Mouse (Mus musculus) left cerebral cortex, adult 9 months (tissue): ENCODE measurements around the gene Coq7.

ENCODE experiments used
- DNase-seq, 2 experiments: peaks; one replicate each; pipeline ENCODE4 v3.0.0; 2022; ENCODE audit warnings: low spot score in 2 of 2

Gene Coq7

DNA sequence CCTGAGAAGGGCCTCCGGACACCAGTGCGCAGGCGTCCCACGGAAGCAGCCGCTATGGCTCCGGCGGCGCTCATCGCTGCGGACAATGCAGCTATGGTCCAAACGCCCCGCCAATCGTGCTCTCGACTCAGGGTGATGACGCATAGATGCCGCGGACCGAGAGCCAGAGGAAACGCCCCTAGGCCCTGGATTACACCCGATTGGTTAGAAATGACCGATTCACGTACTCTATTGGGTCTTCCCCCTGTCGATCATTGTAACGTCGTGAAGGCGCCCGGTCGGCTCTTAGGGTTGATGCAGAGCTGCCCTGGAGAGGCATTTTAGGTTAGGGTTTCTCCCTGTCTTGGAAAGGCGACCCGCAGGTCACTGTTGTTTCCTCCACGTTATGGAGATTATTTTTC is at the start of gene Coq7:
Gene Coq7, minus strand, starts transcription at position 179 of the 401 bp plus-strand sequence.
- peak; percentile 88 to 98 for DNase-seq

DNA sequence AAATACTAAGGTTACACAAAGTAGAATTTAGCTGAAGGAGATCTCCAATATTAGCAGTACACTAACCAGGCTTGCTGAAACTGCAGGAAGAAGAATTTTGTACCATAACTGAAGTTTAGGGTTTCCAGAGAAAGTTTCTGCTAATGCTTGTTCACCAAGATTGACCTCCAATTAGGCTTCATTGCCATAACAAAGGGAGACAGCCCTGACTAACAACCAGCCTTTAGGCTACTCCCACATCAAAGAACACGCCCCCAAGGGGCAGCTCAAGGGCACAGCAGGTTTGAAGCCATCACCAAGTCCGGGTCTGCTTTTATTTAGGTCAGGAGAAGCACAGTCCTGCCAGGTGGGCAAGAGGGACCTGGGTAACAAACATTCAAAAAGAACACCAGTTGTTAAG is 46.8 kb upstream of the Coq7 start:
- no peak for DNase-seq

DNA sequence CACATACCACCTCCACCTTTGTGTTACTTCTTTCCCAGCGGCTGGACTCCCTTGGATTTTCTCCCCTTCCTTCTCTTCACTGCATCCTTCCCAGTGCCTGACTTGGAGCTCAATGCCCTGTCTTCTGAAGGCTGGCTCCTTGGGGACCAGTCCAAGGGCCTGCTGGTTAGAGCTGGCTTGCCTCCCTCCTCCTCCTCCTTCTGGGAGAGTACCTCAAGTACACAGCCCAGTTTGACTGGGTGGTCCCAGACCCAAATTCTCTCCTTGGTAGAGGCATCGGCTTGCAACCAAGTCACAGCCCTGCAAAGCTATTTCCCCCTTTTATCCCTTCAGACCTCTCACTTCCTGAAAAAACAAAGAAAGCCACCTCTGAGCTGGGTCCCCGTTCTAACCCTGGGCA is 45.1 kb upstream of the Coq7 start:
- DNase-seq, result no peak

DNA sequence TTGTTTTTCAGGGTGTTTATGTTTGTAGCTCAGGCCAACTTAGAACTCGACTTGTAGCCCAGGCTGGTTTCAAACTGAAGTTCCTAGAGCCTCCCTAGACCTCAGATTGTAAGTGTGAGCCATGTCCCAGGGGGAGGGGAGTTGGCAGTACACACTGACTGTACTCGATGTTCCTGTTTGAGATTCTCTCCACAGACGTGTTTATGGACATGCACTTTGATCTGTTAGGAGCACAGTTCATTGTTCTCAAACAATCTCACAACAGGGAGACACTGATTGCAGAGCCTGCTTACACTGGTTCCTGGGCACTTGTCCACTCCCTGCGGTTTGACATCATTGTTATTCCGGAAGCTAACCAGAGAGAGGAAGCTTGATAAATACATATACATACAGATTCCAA is 38.9 kb upstream of the Coq7 start:
- no peak for DNase-seq

DNA sequence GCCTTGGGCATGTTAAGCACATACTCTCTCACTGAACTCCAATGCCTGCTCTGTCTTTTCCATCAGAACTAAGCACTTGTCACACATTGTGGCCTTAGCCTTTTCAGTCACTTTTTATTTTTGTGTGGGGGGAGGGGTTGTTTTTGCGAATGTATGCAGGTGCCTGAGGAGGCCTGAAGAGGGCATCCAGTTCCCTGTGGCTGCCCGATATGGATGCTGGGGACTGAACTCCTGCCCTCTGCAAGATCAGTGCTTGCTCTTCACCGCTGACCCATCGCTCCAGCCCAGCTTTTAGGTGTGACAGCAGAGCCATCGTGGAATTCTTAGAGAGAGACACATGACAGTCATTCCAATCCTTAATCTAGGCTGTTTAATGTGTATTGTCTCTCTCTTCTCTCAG is 38.2 kb upstream of the Coq7 start:
- no peak for DNase-seq

DNA sequence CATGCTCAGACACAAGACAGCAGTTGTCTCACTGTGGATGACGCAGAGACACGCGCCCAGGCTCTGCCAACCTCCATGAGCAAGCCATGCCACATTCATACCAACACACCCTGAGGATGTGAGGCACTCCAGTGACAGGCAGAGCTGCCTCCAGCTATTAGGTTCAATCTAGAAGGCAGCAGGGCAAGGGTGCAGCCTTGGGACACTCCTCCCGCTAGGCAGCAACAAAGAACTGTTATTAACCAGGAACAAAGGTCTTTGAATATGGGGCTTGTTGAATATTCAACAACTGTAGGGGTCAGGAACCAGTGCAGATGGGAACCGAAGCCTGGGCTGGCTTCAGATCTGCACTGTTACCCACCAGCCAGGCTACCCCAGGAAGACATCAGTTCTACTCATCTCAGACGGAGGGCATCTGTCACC is 36.0 kb upstream of the Coq7 start:
- DNase-seq, result peak; percentile 66 to 67

DNA sequence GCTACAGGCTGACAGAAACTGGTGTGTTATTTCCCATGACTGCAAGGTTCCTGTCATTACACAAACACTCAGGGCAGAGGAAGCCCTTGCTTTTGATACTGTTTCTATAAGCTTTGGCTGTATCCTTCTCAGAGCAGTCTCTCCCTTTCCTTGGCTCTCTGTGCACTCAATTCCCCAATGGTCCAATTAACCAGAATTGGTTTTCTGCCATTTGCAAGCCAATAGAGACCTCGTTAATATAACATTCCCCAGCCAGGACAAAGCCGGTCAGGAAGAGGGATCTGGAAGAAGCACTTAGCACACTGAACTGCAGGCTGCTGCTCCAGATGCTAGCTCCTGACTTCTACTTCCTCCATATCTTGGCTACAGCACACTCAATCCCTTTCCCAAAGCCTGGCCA is 21.1 kb upstream of the Coq7 start:
- no peak for DNase-seq

DNA sequence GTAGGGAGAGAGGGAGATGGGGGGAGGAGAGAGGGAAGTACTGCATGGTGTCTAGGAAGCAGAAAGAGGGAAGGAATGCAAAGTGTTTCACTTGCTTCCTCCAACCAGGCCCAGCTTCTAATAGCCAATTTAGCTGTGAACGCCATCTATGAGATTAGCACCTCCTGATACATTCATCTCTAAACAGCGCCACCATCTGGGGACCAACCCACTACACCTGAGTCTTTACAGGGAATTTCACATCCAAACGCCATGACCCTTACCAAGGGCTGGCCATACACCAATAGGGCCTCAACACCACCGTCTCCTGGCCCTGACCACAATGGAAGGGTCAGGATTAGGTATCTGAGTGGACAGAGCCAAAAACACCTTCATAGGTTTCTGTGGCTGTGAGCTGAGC is 20.7 kb upstream of the Coq7 start:
- no peak for DNase-seq

DNA sequence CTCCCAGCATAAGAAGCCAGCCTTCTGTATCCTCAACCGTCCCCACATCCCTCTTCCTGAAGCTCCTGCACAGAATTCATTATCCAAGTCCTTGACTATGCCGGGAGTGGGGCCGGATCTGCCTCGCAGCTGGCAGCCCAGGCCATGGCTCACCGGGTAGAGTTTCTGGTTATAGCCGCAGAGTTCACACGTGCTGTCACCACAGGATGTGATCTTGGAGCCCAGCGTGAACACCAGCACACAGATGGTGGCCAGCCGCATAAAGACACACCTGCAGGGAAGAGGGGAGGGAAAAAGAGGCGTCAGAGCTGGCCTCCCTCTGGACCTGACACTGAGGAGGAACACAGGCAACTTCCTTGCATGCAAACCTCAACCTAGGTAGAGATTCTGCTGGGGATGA is 14.3 kb upstream of the Coq7 start:
- no peak for DNase-seq

DNA sequence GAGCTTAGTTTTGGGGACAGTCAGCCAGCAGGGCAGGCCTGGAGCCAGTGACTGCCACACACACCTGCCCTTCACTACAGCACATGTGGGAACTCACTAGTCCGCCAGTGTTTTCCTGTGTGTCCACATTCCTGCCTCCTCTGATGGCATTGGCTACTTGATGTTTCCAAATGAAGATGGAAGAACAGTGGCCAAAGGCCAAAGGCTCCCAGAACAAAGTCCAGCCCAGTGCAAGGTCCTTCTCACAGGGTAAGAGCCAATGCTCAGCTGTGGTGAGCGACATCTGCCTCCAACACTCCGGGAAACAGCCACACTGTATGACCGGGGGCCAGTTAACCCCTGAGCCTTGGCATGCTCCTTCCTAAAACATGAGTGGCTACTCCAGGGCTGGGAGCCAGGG is 11.0 kb upstream of the Coq7 start:
- DNase-seq, result no peak

DNA sequence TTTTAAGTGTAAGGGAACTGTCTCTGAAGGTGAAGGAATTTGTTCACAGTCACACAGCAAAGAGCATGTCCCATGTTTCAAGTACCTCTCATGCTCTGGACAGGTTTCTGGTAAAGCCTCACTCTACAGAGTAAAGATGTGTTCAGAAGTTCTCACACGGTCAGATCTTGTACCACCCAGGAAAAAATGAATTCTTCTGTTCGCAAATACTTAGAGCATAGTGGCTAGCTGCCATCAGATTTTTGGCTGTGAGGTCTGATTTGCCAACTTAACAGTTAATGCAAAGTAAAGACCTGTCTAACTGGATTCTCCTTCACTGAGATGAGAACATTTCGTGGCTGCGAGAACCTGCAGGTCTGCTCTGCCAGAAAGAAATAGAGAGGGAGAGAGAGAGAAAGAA is 1.9 kb upstream of the Coq7 start:
- no peak for DNase-seq

DNA sequence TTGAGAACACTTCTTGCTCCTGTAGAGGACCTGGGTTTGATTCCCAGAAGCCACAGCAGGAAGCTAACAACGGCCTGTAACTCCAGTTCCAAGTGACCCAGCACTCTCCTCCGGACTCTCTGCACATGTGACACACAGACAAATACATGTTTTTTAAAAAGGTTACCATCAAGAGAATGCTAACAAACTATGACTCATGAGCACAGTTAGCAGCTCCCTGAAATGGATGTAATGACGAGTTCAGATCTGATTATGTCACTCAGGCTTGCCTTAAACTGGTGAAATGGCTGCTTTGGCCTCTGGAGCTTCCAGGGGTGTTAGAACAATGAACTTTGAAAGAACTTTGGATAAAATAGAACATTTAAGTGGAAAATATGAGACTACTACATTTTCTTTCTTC is 1.2 kb upstream of the Coq7 start:
- DNase-seq, result no peak

DNA sequence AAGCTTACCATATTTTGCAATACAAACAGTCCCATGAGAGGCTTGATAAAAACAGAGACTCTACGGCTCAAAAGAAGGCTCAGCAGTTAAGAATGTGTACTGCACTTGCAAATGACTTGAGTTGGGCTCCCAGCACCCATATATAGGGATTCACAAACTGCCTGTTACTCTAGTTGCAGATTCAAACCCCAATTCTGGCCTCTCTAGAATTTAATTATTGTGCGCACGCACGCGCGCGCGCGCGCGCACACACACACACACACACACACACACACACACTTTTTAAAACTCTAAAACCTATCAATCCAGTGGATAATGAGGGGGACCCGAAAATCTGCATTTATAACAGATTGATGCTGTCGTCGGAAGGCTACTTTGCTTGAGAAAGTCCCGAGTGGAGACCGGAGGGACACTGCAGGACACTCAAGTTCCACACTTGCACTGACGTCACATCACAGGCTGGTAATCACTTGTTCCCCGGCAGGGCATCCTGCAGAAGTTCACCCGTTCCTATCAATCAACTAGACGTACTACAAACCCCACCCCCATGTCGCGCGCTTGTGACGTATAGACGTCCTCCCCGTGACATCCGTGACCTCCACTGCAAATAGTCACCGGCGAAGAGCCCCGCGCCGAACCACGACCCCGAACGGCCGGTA is 508 bp downstream of the Coq7 start:
- peak; percentile 87 to 97 for DNase-seq

DNA sequence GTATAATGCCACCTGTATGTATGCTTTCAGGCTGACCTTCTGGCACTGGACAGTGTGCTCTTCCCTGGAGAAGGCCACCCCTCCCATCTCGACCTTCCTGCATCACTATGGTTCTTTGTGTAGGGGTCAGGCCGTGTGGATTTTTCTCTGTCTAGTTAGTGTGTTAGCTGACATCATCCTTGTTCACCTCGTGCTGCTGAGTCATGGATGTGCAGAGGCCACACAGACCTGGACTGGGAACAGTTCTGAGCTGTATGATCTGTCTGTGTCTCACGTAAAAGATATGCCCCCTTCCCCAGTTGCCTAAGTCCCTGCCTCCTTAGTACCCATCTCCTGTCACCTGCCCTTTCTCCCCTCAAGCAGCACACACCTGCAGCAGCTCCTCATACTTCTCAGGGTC is 6.2 kb downstream of the Coq7 start:
- DNase-seq, result no peak

DNA sequence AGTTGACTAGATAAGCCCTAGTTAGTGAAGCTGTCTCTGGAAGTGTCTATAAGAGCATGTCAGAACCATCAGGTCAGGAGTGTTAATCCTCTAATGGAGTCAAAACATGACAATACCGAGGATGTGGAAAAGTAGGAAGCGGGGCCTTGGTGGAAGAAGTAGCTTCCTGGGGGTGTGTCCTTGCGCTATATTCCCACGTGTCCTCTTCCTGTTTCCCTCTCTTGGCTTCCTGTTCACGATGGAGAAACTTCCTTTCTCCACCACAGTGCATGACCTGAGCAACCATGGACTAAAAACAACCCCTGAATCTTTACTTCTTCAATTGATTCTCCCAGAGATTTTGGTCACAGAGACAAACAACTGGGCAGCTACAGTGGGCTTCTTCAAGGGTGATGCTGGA is 11.1 kb downstream of the Coq7 start:
- no peak for DNase-seq

DNA sequence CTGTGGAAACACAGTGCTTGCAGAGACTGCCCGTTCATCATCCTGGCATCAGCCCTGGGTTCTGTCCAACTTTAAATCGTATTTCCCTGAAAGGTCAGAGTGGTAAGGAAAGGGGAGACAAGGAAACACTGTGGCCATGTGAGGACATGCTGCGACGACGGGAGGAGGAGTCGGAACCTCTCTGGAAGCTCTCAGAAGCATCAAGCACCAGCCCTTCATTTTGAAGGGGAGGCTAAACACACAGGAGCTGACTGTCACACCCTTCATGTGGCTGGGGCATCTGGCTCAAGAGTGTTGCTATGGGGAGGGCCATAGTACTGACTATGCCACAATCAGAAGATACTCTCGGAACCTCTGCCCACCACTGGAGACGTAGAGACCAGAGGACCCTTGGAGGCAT is 13.5 kb downstream of the Coq7 start:
- DNase-seq, result no peak

DNA sequence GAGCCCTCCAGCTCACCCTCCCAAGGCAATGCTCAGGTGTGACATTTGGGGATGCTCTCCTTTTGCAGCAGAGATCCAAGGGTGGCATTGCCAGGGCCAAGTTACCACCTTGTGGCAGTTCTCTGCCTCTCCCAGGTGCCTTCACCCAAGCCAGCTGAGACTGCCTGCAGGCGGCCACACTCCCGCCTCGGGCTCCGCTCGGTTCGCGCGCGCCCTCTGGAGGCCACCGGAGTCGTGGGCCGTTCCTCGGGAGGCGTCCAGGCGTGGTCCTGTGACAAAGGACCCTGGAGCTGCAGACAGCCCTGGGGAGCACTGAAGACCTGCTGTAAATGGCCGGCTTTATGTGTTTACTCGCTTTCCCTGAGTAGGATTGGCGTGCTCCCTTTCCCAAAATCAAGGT is 14.5 kb downstream of the Coq7 start:
- DNase-seq, result peak in 1 of 2 experiments; percentile 59

DNA sequence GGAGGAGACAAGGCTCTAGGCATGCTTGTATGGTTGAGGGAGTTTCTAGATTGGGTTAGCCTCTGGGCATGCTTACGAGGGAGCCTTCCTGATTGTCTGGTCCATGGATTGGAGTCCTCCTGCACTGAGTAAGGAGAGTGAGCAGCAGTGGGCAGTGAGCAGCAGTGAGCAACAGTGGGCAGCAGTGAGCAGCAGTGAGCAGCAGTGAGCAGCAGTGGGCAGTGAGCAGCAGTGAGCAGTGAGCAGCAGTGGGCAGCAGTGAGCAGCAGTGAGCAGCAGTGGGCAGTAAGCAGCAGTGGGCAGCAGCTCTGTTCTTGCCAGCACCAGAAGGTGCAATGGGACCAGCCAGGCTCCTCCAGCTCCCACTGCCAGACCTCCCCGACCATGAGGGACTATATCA is 15.3 kb downstream of the Coq7 start:
- DNase-seq, result no peak

DNA sequence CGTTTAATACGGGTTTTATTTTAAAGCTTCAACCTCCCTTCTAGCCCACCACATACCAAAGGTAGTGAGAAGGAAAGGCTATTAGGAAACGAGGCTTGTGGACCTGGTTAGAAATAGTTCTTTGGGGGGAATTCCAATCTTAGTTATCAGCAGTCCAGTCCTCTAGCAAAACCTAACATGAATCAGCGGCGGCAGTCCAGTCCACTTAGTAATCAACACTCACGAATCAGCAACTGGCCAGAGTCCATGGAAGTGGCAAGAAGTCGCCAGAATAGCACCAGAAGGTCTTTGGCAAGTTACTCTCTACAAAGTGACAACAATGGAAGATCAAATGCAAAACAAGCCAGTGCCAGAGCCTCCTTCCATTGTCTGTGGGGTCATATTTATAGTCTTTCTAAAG is 24.6 kb downstream of the Coq7 start:
- no peak for DNase-seq

DNA sequence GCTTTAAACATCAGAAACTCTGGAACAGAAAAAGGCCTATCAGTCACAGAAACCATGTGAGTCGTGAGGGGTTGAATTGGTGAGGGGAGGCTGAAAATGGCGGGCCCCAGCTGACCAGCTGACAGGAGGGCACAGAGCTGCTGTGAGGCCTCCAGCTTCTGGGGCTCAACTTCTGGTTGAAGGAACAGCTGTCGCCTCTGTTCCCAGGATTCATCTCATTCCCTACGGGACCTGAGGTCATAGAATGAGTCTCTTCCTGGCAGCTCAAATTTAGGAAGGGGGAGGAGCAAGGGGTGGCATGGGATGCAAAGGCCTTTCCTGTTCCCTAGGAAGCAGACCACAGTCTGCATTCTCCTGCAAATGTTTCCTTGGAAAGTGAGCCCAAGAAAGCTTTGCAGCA is 29.3 kb downstream of the Coq7 start:
- DNase-seq, result no peak

DNA sequence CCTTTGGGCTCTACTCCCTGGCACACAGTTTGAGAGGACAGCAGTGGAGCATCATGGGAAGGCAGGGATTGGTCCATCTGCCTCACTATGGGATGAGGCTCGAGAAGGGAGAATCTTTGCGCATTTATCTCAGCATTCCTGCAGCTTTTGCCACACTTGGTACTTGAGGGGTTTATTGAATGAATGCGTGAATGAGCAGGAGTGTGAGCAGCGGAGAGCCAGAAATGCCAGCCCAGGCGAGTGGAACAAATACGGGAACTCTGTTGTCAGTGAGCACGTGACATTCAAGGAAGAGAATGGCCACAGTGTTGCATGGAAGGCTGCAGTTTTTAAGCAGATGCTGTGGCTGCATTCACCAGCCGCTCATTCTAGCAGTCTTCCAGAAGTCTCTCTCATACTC is 30.8 kb downstream of the Coq7 start:
- DNase-seq, result no peak

DNA sequence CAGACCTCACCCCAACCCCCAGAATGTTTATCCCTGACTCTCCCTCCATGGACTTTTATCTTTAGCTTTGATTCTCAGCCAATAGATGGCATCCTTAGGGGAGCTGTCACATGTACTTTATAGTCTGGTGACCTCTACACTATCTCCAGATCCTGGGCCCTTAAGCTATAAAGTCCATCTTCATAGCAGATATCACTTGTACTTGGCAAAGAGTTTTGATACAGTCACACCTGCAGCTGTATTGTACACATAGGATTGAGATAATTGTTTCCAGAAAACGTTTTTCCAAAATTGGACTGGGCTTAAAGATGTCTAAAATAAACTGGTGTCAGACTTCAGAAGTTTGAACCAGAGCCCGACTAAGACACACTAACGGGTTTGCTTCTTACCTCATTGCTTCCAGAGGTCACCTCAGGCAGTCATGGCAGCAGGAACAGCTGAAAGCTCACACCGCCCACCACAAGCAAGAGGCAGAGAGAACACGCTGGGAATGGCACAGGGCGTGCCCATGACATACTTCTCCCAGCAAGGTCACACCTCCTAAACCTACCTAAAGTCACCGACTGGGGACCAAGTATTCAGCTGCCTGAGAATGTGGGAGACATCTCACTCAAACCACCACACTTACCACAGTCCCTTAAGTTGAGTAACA is 33.2 kb downstream of the Coq7 start:
- no peak for DNase-seq

DNA sequence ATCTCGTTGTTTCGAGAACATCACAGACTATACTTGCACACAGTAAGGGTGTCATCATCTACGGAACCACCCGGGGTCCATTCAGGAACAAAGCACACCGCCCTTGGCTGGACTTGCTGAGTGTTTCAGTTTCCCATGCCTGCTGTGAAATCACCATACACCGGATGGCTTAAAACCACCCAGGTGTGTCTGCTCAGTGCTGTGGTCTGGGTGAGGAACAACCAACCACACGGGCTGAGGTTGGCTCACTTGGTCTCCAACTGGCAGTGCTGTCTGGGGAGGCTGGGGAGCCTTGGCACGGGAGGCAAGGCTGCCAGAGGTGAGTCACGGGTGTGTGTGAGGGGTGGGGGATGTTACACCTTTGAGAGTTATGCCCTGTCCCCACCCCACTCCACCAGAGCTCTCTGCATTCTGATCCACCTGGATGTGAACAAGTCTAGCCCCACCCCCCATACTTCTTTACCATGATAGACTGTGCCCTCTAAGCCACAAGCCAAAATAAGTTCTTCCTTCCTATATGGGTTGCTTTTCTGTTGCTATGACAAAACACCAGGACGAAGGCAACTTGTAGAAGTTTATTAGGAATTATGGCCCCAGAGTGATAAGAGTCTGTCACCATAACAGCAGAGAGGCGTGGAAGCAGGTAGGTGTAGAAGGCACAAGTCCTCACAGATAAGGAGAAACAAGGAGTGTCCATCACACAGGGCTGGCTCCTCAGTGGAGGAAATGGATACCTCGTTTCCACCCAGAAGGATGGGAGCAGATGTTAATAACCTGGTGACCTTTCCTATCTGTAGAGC is 34.0 kb downstream of the Coq7 start:
- DNase-seq, result no peak
